Comparison of ENCODE assay signal across 11 mouse cellular contexts in the genomic region with DNA sequence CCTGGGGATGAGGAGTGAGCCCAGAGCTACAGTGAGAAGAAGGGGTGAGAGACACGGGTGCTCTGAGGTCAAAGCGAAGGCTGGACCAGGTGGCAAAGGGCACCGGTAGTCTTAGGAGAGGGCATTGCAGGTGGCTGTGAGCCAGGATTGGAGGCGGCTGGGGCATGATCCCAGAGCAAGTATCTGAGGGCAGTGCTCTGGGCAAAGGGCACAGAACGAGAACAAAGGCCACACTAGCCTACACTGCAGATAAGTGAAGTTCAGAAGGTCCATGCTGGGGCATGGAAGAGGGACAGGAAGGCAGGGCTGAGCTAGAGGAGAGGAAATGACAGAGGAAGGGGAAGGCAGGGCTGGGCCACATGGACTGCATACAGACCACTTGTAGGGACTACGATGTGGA.
A peak's percentile ranks its signal among the peaks of the same experiment; 100 is the strongest.
DNase-seq lines count a peak whose midpoint lies in the region; ATAC-seq and TF ChIP-seq lines count a peak whose summit lies in the region.
"Had no signal": no experiment of that assay in that cellular context is flagged by ENCODE, and none has a peak within 500 bp of the region (broad histone marks: within the 10 kb centered on the region; RNA-seq: fewer than 3 reads in every experiment).

No protein-coding gene starts in this region.

- no peak overlapping the region for H3K4me2 ChIP-seq in lung, embryonic 16.5 days (ENCODE audit: low read depth, low read length)
- no peak overlapping the region for H3K4me2 ChIP-seq in neural tube, embryonic 14.5 days (ENCODE audit: low read depth, low read length)

- no peaks in the 10 kb centered on the region for H3K9me3 ChIP-seq in lung, embryonic 16.5 days (ENCODE audit: control insufficient read depth, low read length)
- no peaks in the 10 kb centered on the region for H3K9me3 ChIP-seq in neural tube, embryonic 14.5 days (ENCODE audit: control insufficient read depth, low read length)

- peaks cover 10% of the 10 kb centered on the region for H3K4me1 ChIP-seq in heart, adult 2 months (ENCODE audit: control insufficient read depth, insufficient read depth, low read length)
- H3K4me1 ChIP-seq in lung, embryonic 16.5 days (replicated peaks; ENCODE audit: control insufficient read depth, insufficient read depth, low read length): peaks cover 28% of the 10 kb centered on the region
- peaks cover 54% of the 10 kb centered on the region for H3K4me1 ChIP-seq in neural tube, embryonic 14.5 days (ENCODE audit: control insufficient read depth, insufficient read depth, low read length)

- no peak overlapping the region for H3K27ac ChIP-seq in heart, adult 2 months
- H3K27ac ChIP-seq in lung, embryonic 16.5 days (ENCODE audit: low read length): peak overlapping the region; percentile 33
- 0 out of 2 replicates have a peak overlapping the region, but pooled peaks have one; percentile 17 for H3K27ac ChIP-seq in neural tube, embryonic 14.5 days (ENCODE audit: low read depth, low read length)

- no peak overlapping the region for H3K4me3 ChIP-seq in heart, adult 2 months
- no peak overlapping the region for H3K4me3 ChIP-seq in lung, embryonic 16.5 days (ENCODE audit: low read length)
- H3K4me3 ChIP-seq in neural tube, embryonic 14.5 days (ENCODE audit: low read depth, low read length): no peak overlapping the region

- DNase-seq in heart, adult 2 months: no peak
- no peak for DNase-seq in heart, adult 18-20 months
- no peak for DNase-seq in lung, postnatal 14 days
- DNase-seq in kidney, postnatal 14 days: peak; percentile 54
- no peak for DNase-seq in layer of hippocampus, adult 8-10 months (ENCODE audit: low spot score in 2 of 2)
- DNase-seq: adrenal gland, adult 2 months; embryo, embryonic 11 days; thymus, postnatal 36 days had no signal

- ATAC-seq in lung, embryonic 16.5 days (ENCODE audit: low read depth): no peak
- no peak for ATAC-seq in neural tube, embryonic 14.5 days (ENCODE audit: low read depth)
- ATAC-seq in megakaryocyte-erythroid progenitor cell, adult 5-6 weeks (replicated peaks; ENCODE audit: low FRiP score, low TSS enrichment, poor library complexity, severe bottlenecking): no peak

- H3K79me2 ChIP-seq in heart, adult 2 months (replicated peaks; ENCODE audit: control insufficient read depth, insufficient read depth, low read length): no peaks in the 10 kb centered on the region

- 0 out of 2 replicates have a peak, but pooled peaks have one; percentile 12 for TF ChIP-seq EP300 in heart, adult 2 months (IDR thresholded peaks at IDR 0.05; ENCODE audit: insufficient read depth, low read depth, low read length)

- H3K36me3 ChIP-seq in heart, adult 2 months (ENCODE audit: control insufficient read depth, insufficient read depth, low read length): no peaks in the 10 kb centered on the region
- H3K36me3 ChIP-seq in lung, embryonic 16.5 days (ENCODE audit: control insufficient read depth, insufficient read depth, low read length): no peaks in the 10 kb centered on the region
- no peaks in the 10 kb centered on the region for H3K36me3 ChIP-seq in neural tube, embryonic 14.5 days (ENCODE audit: control insufficient read depth, insufficient read depth, low read length)

- no peak overlapping the region for H3K9ac ChIP-seq in heart, adult 2 months (ENCODE audit: low read depth, low read length)
- no peak overlapping the region; the same call in 1 of the 2 replicates for H3K9ac ChIP-seq in lung, embryonic 16.5 days (ENCODE audit: low read length)
- no peak overlapping the region for H3K9ac ChIP-seq in neural tube, embryonic 14.5 days (replicated peaks; ENCODE audit: low read depth, low read length)

- no peak for TF ChIP-seq POLR2A in heart, adult 2 months (IDR thresholded peaks at IDR 0.05; ENCODE audit: insufficient read depth, low read depth, low read length)

- H3K27me3 ChIP-seq in heart, adult 2 months (ENCODE audit: control insufficient read depth, insufficient read depth, low read length): no peaks in the 10 kb centered on the region
- H3K27me3 ChIP-seq in lung, embryonic 16.5 days (ENCODE audit: control insufficient read depth, insufficient read depth, low read depth, low read length): no peaks in the 10 kb centered on the region
- H3K27me3 ChIP-seq in neural tube, embryonic 14.5 days (ENCODE audit: control insufficient read depth, insufficient read depth, low read length): no peaks in the 10 kb centered on the region

- WGBS in heart, adult 2 months: 48% methylated on average over 6 of the region's 6 CpGs
- 70% methylated on average over 6 of the region's 6 CpGs for whole genome bisulfite sequencing in lung, embryonic 16.5 days
- WGBS in neural tube, embryonic 14.5 days: 78% methylated on average over 6 of the region's 6 CpGs

- TF ChIP-seq CTCF in heart, adult 2 months (IDR thresholded peaks at IDR 0.05): no peak

- intact Hi-C loops in heart, adult 2 months (cut with DNase I): no loop called here
